Mouse (Mus musculus) forebrain, postnatal 0 days (tissue): ENCODE measurements around the gene Caskin1. TPM values are rescaled to one million over a fixed set of nuclear protein-coding genes. Genes with fewer than 3 reads are reported as not detected.
"Not testable (repeated sequence)": the region's sequence is repeated elsewhere in the genome, so short reads cannot be mapped to it uniquely, and the experiment has no call there.

Source experiments
- ATAC-seq: fragments of 200-750 bp; cut with Nextera tagmentation; 2 replicates; pipeline ENCODE4 v1.8.0; 2017; ENCODE audit warnings: mild to moderate bottlenecking, moderate library complexity
- DNase-seq: peaks from one replicate; pipeline ENCODE4 v3.0.0-alpha.2; 2015
- H3K27ac ChIP-seq: fragments of 300-500 bp; sonication (generic); 2 replicates; pipeline ENCODE4 v1.5.1; 2014; ENCODE audit warnings: low read depth, mild to moderate bottlenecking, antibody characterized with exemption, low read length, moderate library complexity, mixed read lengths
- H3K27me3 ChIP-seq: fragments of 300-500 bp; sonication (generic); 2 replicates; pipeline ENCODE4 v1.6.1; 2014; ENCODE audit warnings: mild to moderate bottlenecking, low read length, mixed read lengths; ENCODE audit not compliant: insufficient read depth
- H3K36me3 ChIP-seq: fragments of 300-500 bp; sonication (generic); 2 replicates; pipeline ENCODE4 v1.6.1; 2014; ENCODE audit warnings: mild to moderate bottlenecking, moderate library complexity; ENCODE audit not compliant: insufficient read depth
- H3K4me1 ChIP-seq: fragments of 300-500 bp; sonication (generic); 2 replicates; pipeline ENCODE4 v1.6.1; 2014; ENCODE audit warnings: antibody characterized with exemption; ENCODE audit not compliant: insufficient read depth
- H3K4me2 ChIP-seq: fragments of 300-500 bp; sonication (generic); 2 replicates; pipeline ENCODE4 v1.6.1; 2014; ENCODE audit warnings: low read depth, mild to moderate bottlenecking, moderate library complexity
- H3K4me3 ChIP-seq: fragments of 300-500 bp; sonication (generic); 2 replicates; pipeline ENCODE4 v1.5.1; 2014; ENCODE audit warnings: low read depth, low read length, mixed read lengths
- H3K9ac ChIP-seq: fragments of 300-500 bp; sonication (generic); 2 replicates; pipeline ENCODE4 v1.6.1; 2014; ENCODE audit warnings: mild to moderate bottlenecking
- H3K9me3 ChIP-seq: fragments of 300-500 bp; sonication (generic); 2 replicates; pipeline ENCODE4 v1.6.1; 2016; ENCODE audit warnings: low read length
- CTCF ChIP-seq: sonication (generic); IDR thresholded peaks from 2 replicates; pipeline ENCODE4 v1.5.1; 2016; ENCODE audit warnings: antibody characterized with exemption, control low read depth, low read depth
- WGBS: fragments of 180-500 bp; shearing (Covaris S2); extraction: QIAGEN DNeasy Blood & Tissue Kit; methylation state at CpG from one replicate; pipeline ENCODE4 v1.1.7; 2014; 5-methylcytosine and 5-hydroxymethylcytosine counted together
- polyA plus RNA-seq: library from polyadenylated mRNA; unstranded; fragments of >200 nt; fragmentation: Nextera tagmentation; extraction: Ambion mirVana; gene quantifications from 2 replicates; pipeline ENCODE4 v1.2.1, GENCODE M21; 2015
- total RNA-seq: library from RNA; depleted of rRNA; stranded (reverse); fragments of >200 nt; gene quantifications from 2 replicates; pipeline ENCODE4 v1.2.3, GENCODE M21; 2014

Caskin1 gene
- total and polyA plus RNA-seq, 2 experiments from 2014 or later = 25.3 to 113 TPM

DNA sequence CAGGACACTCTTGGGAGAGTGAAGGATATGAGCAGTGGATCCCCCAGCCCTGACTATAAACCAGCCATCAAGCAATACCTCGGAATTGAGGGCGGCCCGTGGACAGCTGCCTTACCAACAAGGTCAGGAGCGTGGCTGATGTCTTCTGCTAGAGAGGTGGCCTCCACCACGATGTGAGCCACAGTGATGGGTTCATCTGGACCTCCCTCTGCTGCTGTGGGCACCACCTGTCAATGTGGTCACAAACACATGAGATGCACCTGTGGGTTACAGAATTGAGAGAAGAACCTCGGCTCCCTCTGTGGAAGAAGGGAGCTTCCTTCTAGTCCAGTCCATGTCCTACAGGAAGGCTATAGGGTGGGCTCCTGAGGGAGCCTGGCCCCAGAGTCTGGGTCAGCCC is 38.9 kb upstream of the Caskin1 start:
- H3K9ac ChIP-seq = no peak overlapping the region
- ATAC-seq (no peak), DNase-seq (no peak)
- peaks cover 10% of the 10 kb centered on the region; the same call in 1 of the 2 replicates for H3K4me1 ChIP-seq
- WGBS = 94% methylated on average over 6 of the region's 6 CpGs
- H3K27me3 ChIP-seq = no peaks in the 10 kb centered on the region
- H3K27ac ChIP-seq = no peak overlapping the region
- no peak overlapping the region for H3K4me2 ChIP-seq
- no peak overlapping the region for H3K4me3 ChIP-seq
- no peak for TF ChIP-seq CTCF
- no peaks in the 10 kb centered on the region for H3K9me3 ChIP-seq
- H3K36me3 ChIP-seq = peaks cover 64% of the 10 kb centered on the region

DNA sequence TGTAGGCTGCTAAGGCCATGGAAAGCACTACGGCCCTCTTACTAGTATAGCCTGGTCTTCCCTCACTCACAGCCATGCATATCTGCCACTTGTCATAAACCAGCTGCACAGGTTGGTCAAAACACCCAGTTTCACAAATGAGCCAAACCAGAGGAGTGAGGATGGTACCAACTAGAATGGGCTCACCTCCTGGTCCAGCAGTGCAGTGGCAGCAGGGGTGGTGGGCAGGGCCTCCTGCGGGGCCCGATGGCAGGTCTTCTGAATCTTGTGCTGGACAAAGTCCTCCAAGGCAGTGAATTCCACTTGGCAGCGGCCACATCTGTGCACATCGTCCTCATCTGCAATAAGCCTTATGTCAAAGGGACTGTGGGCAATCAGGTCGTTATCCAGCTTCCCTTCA is 37.2 kb upstream of the Caskin1 start:
- Histone ChIP-seq H3K27ac (no peak overlapping the region), H3K36me3 (peaks cover 47% of the 10 kb centered on the region), H3K4me1 (peaks cover 10% of the 10 kb centered on the region; the same call in 1 of the 2 replicates), H3K9ac (no peak overlapping the region), H3K4me2 (no peak overlapping the region), H3K9me3 (no peaks in the 10 kb centered on the region), H3K27me3 (no peaks in the 10 kb centered on the region), H3K4me3 (no peak overlapping the region)
- DNase-seq = no peak
- ATAC-seq = no peak
- TF ChIP-seq CTCF = no peak
- WGBS = 92% methylated on average over 6 of the region's 6 CpGs

DNA sequence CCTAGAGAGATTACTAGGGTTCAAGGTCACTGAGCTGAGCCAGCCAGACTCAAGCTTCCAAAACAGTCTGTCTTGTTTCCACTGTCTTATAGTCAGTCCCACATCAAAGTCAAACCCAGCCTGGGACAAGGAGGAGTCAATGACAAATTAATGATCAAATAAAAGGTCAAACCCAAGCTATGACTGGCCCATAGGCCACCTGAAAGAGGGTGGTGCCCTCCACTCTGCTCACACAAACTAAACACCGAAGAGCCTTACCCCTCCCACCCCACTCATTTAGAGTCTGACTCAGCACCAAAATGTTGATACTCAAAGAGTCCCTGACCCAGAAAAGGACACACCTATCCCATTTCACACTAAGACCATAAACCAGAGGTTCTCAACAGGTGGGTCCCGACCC is 35.0 kb upstream of the Caskin1 start:
- Histone ChIP-seq H3K27ac (no peak overlapping the region), H3K36me3 (peaks cover 27% of the 10 kb centered on the region), H3K27me3 (no peaks in the 10 kb centered on the region), H3K9me3 (no peaks in the 10 kb centered on the region), H3K4me1 (peaks cover 10% of the 10 kb centered on the region; the same call in 1 of the 2 replicates), H3K9ac (no peak overlapping the region), H3K4me3 (no peak overlapping the region), H3K4me2 (no peak overlapping the region)
- 92% methylated on average over 2 of the region's 2 CpGs for WGBS
- ATAC-seq = no peak
- DNase-seq = no peak
- no peak for TF ChIP-seq CTCF

DNA sequence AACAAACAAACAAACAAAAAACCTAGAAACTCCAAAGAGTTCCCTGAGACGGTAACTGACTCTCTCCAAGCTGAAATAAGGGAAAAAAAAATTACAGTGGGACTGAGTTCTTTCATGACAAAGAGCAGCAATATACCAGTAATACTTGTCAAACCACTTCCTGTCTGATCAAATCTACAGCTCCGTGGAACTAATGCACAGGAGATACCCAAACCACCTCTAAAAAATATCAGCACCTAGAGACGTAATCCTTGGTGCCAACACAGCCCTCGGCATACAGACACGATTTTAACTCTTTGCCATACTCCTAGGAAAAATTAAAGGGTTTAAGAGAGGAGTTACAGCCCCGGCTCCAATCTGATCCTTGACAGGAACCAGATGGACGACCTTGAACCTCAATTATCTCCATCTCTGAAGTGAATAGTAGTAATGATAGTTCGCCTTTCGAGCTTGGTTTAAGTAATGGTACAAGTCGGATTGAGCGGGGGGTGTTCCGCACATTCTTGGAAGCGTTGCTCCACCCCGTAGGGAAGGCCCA is 34.1 kb upstream of the Caskin1 start:
- no peak for ATAC-seq
- peak; percentile 16 for DNase-seq
- Histone ChIP-seq H3K27me3 (no peaks in the 10 kb centered on the region), H3K36me3 (peaks cover 18% of the 10 kb centered on the region), H3K9me3 (no peaks in the 10 kb centered on the region), H3K9ac (peak overlapping the region; percentile 94), H3K27ac (peak overlapping the region; percentile 93), H3K4me1 (peaks cover 10% of the 10 kb centered on the region; the same call in 1 of the 2 replicates), H3K4me2 (peak overlapping the region; percentile 83), H3K4me3 (peak overlapping the region; percentile 81)
- WGBS = 7% methylated on average over 14 of the region's 14 CpGs
- TF ChIP-seq CTCF = no peak

DNA sequence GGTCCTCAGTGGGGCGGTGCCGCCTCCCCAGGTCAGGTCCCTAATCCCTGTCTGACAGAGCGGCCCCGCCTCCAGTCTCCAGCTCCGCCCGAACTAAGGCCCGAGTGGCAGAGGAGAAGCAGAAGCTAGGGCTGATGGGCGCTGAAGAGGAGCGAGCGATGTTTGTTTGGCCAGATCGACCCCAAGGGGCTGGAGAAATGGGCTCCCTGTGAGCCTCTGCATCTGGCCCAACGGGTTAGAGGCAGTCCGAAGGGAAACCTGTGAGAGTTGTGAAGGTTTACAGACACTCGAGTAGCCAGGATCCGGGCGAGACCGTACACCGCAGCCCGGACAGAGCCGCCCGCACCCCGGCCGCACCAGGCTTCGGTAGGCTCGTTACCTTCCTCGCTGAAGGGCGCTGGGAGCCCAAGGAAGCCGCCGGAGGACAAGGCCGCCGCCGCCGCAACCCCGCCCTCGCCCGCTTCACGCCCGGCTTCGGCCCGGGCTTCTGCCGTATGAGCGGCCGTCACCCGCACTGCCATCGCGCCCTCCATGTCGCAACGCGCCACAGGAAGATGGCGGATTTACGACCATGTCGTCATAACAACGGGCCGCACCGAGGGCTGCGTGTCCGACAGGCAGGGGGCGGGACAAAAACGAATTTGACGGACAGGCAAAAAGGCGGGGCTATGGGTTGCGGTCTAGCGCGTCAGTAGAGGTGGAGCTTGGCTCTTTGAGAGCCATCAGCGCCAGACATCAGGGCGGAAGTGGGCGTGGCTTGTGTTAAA is 33.5 kb upstream of the Caskin1 start:
- peak overlapping the region; percentile 94 for H3K9ac ChIP-seq
- ATAC-seq (peak; percentile 97), DNase-seq (peak; percentile 99)
- H3K36me3 ChIP-seq = peaks cover 11% of the 10 kb centered on the region; the same call in 1 of the 2 replicates
- H3K4me2 ChIP-seq = peak overlapping the region; percentile 83
- peak; percentile 29 for TF ChIP-seq CTCF
- no peaks in the 10 kb centered on the region for H3K9me3 ChIP-seq
- peak overlapping the region; percentile 81 for H3K4me3 ChIP-seq
- H3K27ac ChIP-seq = peak overlapping the region; percentile 93
- peaks cover 10% of the 10 kb centered on the region; the same call in 1 of the 2 replicates for H3K4me1 ChIP-seq
- WGBS = 3% methylated on average over 67 of the region's 67 CpGs
- H3K27me3 ChIP-seq = no peaks in the 10 kb centered on the region

DNA sequence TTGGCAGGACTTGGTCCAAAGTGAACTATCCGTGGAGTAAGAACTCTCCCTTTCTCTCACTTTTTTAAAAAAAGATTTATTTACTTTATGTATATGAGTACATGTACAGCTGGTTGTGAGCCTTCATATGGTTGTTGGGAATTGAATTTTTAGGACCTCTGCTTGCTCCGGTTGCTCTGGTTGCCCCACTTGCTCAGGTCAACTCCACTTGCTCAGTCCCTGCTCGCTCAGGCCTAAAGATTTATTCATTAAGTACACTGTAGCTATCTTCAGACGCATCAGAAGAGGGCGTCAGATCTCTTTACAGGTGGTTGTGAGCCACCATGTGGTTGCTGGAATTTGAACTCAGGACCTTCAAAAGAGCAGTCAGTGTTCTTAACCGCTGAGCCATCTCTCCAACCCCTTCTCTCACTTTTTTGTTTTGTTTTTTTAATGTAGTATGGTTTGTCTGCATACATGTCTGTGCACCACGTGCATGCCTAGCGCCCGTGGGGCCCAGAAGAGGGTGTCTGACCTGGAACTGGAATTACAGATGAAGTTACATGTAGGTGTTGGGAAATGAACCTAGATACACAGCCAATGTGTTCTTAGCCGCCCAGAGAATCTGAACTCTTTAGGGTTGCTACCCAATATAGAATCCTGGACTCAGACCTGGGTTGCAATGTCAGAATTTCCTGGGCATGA is 32.7 kb upstream of the Caskin1 start:
- Histone ChIP-seq H3K4me2 (peak overlapping the region; percentile 83), H3K4me3 (peak overlapping the region; percentile 81)
- not testable (repeated sequence) for H3K9ac ChIP-seq, H3K27me3 ChIP-seq, H3K9me3 ChIP-seq, H3K27ac ChIP-seq, H3K36me3 ChIP-seq, DNase-seq, ATAC-seq, H3K4me1 ChIP-seq
- WGBS = 48% methylated on average over 10 of the region's 10 CpGs

DNA sequence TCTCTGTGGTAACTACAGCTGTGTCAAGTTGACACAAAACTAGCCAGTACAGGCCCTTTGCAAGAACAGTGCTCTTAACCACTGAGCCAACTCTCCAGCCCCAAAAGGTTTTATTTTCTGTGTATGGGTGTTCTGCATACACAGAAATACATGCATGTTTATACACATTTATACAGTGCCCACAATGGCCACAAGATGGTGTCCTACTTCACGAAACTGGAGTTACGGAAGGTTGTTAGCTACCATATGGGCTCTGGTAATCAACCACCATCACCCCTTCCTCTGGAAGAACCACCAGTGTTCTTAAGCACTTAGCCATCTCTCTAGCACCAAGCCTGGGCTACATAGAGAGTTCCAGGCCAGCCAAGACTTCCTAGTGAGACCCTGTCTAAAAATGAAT is 26.8 kb upstream of the Caskin1 start:
- Histone ChIP-seq H3K27ac (no peak overlapping the region), H3K9me3 (no peaks in the 10 kb centered on the region), H3K4me1 (no peaks in the 10 kb centered on the region), H3K4me2 (no peak overlapping the region), H3K27me3 (no peaks in the 10 kb centered on the region), H3K4me3 (no peak overlapping the region), H3K36me3 (no peaks in the 10 kb centered on the region), H3K9ac (no peak overlapping the region)
- TF ChIP-seq CTCF = peak; percentile 56
- ATAC-seq (no peak), DNase-seq (peak; percentile 46)
- 59% methylated on average over 2 of the region's 2 CpGs for WGBS
